Mouse (Mus musculus) lung, postnatal 0 days (tissue): Measurements from ENCODE around the gene Cyp4a10.

Experiments
- CTCF ChIP-seq: IDR thresholded peaks from 2 replicates; pipeline ENCODE4 v1.5.1; 2016; ENCODE audit warnings: antibody characterized with exemption, mild to moderate bottlenecking
- EP300 ChIP-seq: IDR thresholded peaks from 2 replicates; pipeline ENCODE4 v1.6.1; 2016; ENCODE audit warnings: antibody characterized with exemption, mild to moderate bottlenecking, control low read depth

GRCm38 (mm10) chr4:115575776-115576175, 57.7 kb downstream of the Cyp4a10 start:
- TF ChIP-seq EP300: 0 out of 2 replicates have a peak, but pooled peaks have one; percentile 31
- TF ChIP-seq CTCF: no peak
